Mouse (Mus musculus) ES-E14 (cell line): Measurements from ENCODE around the gene Lrba. TPM values are rescaled to one million over a fixed set of nuclear protein-coding genes. Genes with fewer than 3 reads are reported as not detected.

Source experiments
- DNase-seq: peaks from one replicate; pipeline ENCODE4 v3.0.0-alpha.2; 2013; ENCODE audit warnings: low read depth, low spot score
- H3K27ac ChIP-seq: 2 replicates; pipeline ENCODE4 v1.5.1; 2012; ENCODE audit warnings: low read depth, mild to moderate bottlenecking, low read length, moderate library complexity, mixed read lengths; ENCODE audit not compliant: poor library complexity, insufficient read depth, severe bottlenecking
- H3K36me3 ChIP-seq: 2 replicates; pipeline ENCODE4 v1.6.1; 2012; ENCODE audit warnings: mild to moderate bottlenecking, low read length, moderate library complexity, mixed read lengths; ENCODE audit not compliant: control insufficient read depth, poor library complexity, insufficient read depth, severe bottlenecking
- H3K4me1 ChIP-seq, 2 experiments: fragments of 150-350 bp in 1 of 2; sonication (generic) in 1 of 2; 2 replicates each; pipeline ENCODE4 v1.6.1; 2012; ENCODE audit warnings: low read length in 2 of 2, mild to moderate bottlenecking in 1 of 2, mixed read lengths in 1 of 2; ENCODE audit not compliant: control insufficient read depth in 2 of 2, insufficient read depth in 2 of 2, poor library complexity in 1 of 2
- H3K4me3 ChIP-seq, 2 experiments: fragments of 150-350 bp in 1 of 2; sonication (generic) in 1 of 2; 2 replicates each; pipeline ENCODE4 v1.5.1; 2012; ENCODE audit warnings: low read length in 2 of 2, low read depth in 1 of 2, mild to moderate bottlenecking in 1 of 2, mixed read lengths in 1 of 2; ENCODE audit not compliant: insufficient read depth in 1 of 2, poor library complexity in 1 of 2, severe bottlenecking in 1 of 2
- H3K9ac ChIP-seq: 2 replicates; pipeline ENCODE4 v1.6.1; 2012; ENCODE audit warnings: low read depth, mild to moderate bottlenecking, low read length, mixed read lengths; ENCODE audit not compliant: poor library complexity, insufficient read depth, severe bottlenecking
- H3K9me3 ChIP-seq: fragments of 150-350 bp; sonication (generic); 2 replicates; pipeline ENCODE4 v1.6.1; 2012; ENCODE audit warnings: low read depth, mild to moderate bottlenecking, low read length; ENCODE audit not compliant: control insufficient read depth, insufficient read depth
- CHD2 ChIP-seq: IDR thresholded peaks from 2 replicates; pipeline ENCODE4 v1.6.1; 2014; ENCODE audit warnings: mild to moderate bottlenecking, low read depth, low read length, inconsistent platforms
- HCFC1 ChIP-seq: IDR thresholded peaks from 2 replicates; pipeline ENCODE4 v1.6.1; 2012; ENCODE audit warnings: low read length, inconsistent platforms, borderline replicate concordance; ENCODE audit not compliant: insufficient read depth
- MAFK ChIP-seq: IDR thresholded peaks from 2 replicates; pipeline ENCODE4 v1.6.1; 2014; ENCODE audit warnings: mild to moderate bottlenecking, low read depth, low read length, inconsistent platforms; ENCODE audit not compliant: insufficient read depth
- ZC3H11A ChIP-seq: IDR thresholded peaks from 2 replicates; pipeline ENCODE4 v1.6.1; 2012; ENCODE audit warnings: low read depth, mild to moderate bottlenecking, inconsistent platforms, low read length, borderline replicate concordance
- ZNF384 ChIP-seq: IDR thresholded peaks from 2 replicates; pipeline ENCODE4 v1.6.1; 2012; ENCODE audit warnings: low read depth, low read length, inconsistent platforms
- in situ Hi-C, 2 experiments: fragments of 600-800 bp; cut with MboI; formaldehyde crosslinking; loops; one replicate each; pipeline ENCODE4 v1.15.1; 2025; ENCODE audit warnings: low sequenced_read_pairs in 2 of 2, inconsistent platforms in 1 of 2; ENCODE audit not compliant: unreplicated experiment in 2 of 2
- total RNA-seq: library from RNA; depleted of rRNA; stranded (reverse); fragments of 300-350 nt; gene quantifications from 2 replicates; pipeline ENCODE4 v1.2.3, GENCODE M21; 2012; rRNA removed

Lrba gene
- total RNA-seq, 1 experiment: 14.7 TPM

- TF ChIP-seq HCFC1 (no peak), MAFK (no peak), ZNF384 (no peak), CHD2 (no peak)
These were observed 603.0 kb downstream of the Lrba start for GRCm38 (mm10) chr3:86827506-86827905.

DNA sequence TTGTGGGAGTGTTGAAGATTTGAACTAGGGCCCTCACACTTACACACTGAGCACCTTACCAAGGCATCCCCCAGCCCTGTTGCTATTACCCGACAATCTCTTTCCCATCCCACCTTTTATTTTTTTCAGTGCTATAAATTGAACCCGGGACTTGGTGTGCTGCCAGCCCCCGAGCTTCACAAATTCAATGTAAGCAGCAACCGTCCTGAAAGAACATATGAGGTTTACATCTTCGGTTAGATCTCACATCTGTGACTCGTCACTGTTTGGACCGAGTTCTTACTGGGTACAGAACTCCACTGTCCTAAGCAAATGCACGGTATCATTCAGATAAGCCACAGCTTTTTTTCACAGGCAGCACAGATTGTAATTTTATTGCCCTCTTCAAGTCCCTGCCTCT, 607.6 kb downstream of the Lrba start:
- DNase-seq: no peak
- Histone ChIP-seq H3K4me3 (no peak overlapping the region), H3K9me3 (no peaks in the 10 kb centered on the region), H3K36me3 (peaks cover 2% of the 10 kb centered on the region; the same call in 1 of the 2 replicates), H3K4me1 (peaks cover 7 to 12% of the 10 kb centered on the region in 2 experiments; a peak in 3 of 4 replicates), H3K9ac (no peak overlapping the region), H3K27ac (no peak overlapping the region)
- in situ Hi-C loops: no loop called here
- no peak for TF ChIP-seq CHD2
- no peak for TF ChIP-seq MAFK
- TF ChIP-seq ZC3H11A: no peak
- TF ChIP-seq HCFC1: no peak
- no peak for TF ChIP-seq ZNF384

More at GRCm38 (mm10) chr3:86827506-86827905, 603.0 kb downstream of the Lrba start:
- Histone ChIP-seq H3K9me3 (no peaks in the 10 kb centered on the region), H3K36me3 (peaks cover 2% of the 10 kb centered on the region; the same call in 1 of the 2 replicates), H3K27ac (no peak overlapping the region), H3K4me3 (no peak overlapping the region), H3K9ac (no peak overlapping the region), H3K4me1 (peaks cover 3 to 5% of the 10 kb centered on the region in 2 experiments; a peak in 3 of 4 replicates)
- no peak for DNase-seq
- in situ Hi-C loops: no loop called here

Other genes with a start within 250 kb of the Lrba start
- gene Prss48, start 222.2 kb upstream of the Lrba start, total RNA-seq: 0.36 and 1.1 TPM in 2 replicates
- gene Rps3a1, start 82.0 kb upstream of the Lrba start, total RNA-seq: 523 and 665 TPM in 2 replicates